Mouse (Mus musculus) forebrain, embryonic 14.5 days (tissue): ENCODE measurements around the gene Alx3. TPM values are rescaled to one million over a fixed set of nuclear protein-coding genes. Genes with fewer than 3 reads are reported as not detected.

Experiments
- ATAC-seq: fragments of 200-750 bp; cut with Nextera tagmentation; 2 replicates; pipeline ENCODE4 v1.8.0; 2017; ENCODE audit warnings: mild to moderate bottlenecking, moderate library complexity
- DNase-seq: peaks from one replicate; pipeline ENCODE4 v3.0.0-alpha.2; 2015; ENCODE audit warnings: low spot score
- H3K27ac ChIP-seq: fragments of 300-500 bp; sonication (generic); 2 replicates; pipeline ENCODE4 v1.5.1; 2014; ENCODE audit warnings: low read depth, mild to moderate bottlenecking, control low read depth, low read length, moderate library complexity
- H3K27me3 ChIP-seq: fragments of 300-500 bp; sonication (generic); replicated peaks from 2 replicates; pipeline ENCODE4 v1.6.1; 2014; ENCODE audit warnings: low read length, control low read depth, mixed read lengths; ENCODE audit not compliant: control insufficient read depth, insufficient read depth
- H3K36me3 ChIP-seq: fragments of 300-500 bp; sonication (generic); 2 replicates; pipeline ENCODE4 v1.6.1; 2014; ENCODE audit warnings: low read length, control low read depth; ENCODE audit not compliant: control insufficient read depth, insufficient read depth
- H3K4me1 ChIP-seq: fragments of 300-500 bp; sonication (generic); 2 replicates; pipeline ENCODE4 v1.6.1; 2014; ENCODE audit warnings: antibody characterized with exemption, low read length, control low read depth; ENCODE audit not compliant: control insufficient read depth, insufficient read depth
- H3K4me2 ChIP-seq: fragments of 300-500 bp; sonication (generic); 2 replicates; pipeline ENCODE4 v1.6.1; 2014; ENCODE audit warnings: mild to moderate bottlenecking, control low read depth, low read length
- H3K4me3 ChIP-seq: fragments of 300-500 bp; sonication (generic); 2 replicates; pipeline ENCODE4 v1.5.1; 2014; ENCODE audit warnings: low read depth, low read length, control low read depth
- H3K9ac ChIP-seq: fragments of 300-500 bp; sonication (generic); 2 replicates; pipeline ENCODE4 v1.6.1; 2014; ENCODE audit warnings: mild to moderate bottlenecking, low read length, control low read depth, moderate library complexity
- H3K9me3 ChIP-seq: fragments of 300-500 bp; sonication (generic); replicated peaks from 2 replicates; pipeline ENCODE4 v1.6.1; 2016; ENCODE audit warnings: low read length, control low read depth, mixed read lengths; ENCODE audit not compliant: control insufficient read depth
- WGBS: fragments of 180-500 bp; shearing (Covaris S2); extraction: QIAGEN DNeasy Blood & Tissue Kit; methylation state at CpG from one replicate; pipeline ENCODE4 v1.1.7; 2014; 5-methylcytosine and 5-hydroxymethylcytosine counted together
- polyA plus RNA-seq: library from polyadenylated mRNA; unstranded; fragments of >200 nt; fragmentation: Nextera tagmentation; extraction: Ambion mirVana; gene quantifications from 2 replicates; pipeline ENCODE4 v1.2.1, GENCODE M21; 2014

Gene Alx3
- polyA plus RNA-seq, 1 experiment from 2014 or later, result 2.6 TPM

DNA sequence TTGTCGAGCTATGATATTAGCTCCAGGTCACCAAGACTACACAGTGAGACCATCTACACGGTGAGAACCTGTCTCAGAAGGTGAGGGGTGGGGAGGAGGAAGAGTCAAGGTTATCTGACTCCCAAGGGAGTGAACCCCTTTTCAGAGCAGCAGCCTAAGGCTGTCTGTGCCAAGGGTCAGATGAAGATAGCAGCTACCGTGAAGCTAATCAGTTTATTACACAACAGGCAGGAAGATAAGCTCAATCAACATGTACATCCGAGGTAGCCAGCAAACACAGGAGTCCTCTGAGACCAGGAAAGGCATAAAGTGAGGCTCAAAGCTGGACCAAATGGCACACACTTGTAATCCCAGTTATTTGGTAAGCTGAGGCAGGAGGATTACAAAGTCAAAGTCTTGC, 14.0 kb downstream of the Alx3 start:
- H3K4me1 ChIP-seq, result no peaks in the 10 kb centered on the region
- DNase-seq (no peak), ATAC-seq (no peak)
- no peak overlapping the region for H3K27ac ChIP-seq
- no peak overlapping the region for H3K4me2 ChIP-seq
- H3K9ac ChIP-seq, result no peak overlapping the region
- no peak overlapping the region for H3K4me3 ChIP-seq
- no peaks in the 10 kb centered on the region for H3K27me3 ChIP-seq
- 73% methylated on average over 4 of the region's 4 CpGs for WGBS
- no peaks in the 10 kb centered on the region for H3K9me3 ChIP-seq
- peaks cover 37% of the 10 kb centered on the region for H3K36me3 ChIP-seq

DNA sequence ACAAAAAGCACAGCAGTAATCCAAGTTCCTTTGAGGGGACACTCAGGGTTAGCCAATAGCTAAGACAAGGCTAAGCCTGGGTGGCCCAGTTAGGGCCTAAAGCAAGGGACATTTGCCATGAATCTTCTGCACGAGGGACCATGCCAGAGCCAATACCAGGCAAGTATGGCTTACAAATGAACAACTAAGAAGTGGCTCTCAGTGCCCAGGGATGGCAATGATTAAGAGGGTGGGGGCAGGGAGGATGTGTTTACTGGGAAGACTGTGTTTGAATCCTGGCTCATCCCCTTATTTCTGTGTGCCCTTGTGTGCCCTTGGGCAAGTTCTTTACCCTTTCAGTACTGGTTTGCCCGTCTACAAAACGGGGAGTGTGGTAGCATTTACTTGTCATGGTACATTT, 14.5 kb downstream of the Alx3 start:
- no peak for DNase-seq
- H3K27me3 ChIP-seq, result no peaks in the 10 kb centered on the region
- 64% methylated on average over 3 of the region's 3 CpGs for WGBS
- no peak overlapping the region for H3K27ac ChIP-seq
- H3K36me3 ChIP-seq, result peaks cover 43% of the 10 kb centered on the region
- H3K4me1 ChIP-seq, result no peaks in the 10 kb centered on the region
- H3K9me3 ChIP-seq, result no peaks in the 10 kb centered on the region
- no peak overlapping the region for H3K4me3 ChIP-seq
- H3K9ac ChIP-seq, result no peak overlapping the region
- no peak for ATAC-seq
- H3K4me2 ChIP-seq, result no peak overlapping the region

DNA sequence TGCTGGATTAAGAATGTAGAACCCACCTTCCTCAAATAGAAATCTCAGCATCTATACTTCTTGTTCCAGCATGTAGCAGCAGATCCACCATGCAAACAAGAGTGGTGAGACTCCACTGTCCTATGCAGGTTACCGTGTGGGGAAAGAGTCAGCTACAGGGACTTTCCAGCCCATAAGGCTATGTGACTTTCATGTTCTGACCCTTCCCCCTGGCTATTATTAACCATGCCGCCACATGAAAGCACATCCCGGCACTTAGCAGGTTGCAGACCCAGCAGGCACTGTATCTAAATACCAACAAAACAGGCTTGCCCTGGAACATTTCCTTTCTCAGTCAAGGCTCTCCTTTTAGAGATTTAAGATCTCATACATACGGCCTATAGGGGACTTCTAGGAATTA, 16.6 kb downstream of the Alx3 start:
- Histone ChIP-seq H3K4me1 (no peaks in the 10 kb centered on the region), H3K27me3 (no peaks in the 10 kb centered on the region), H3K4me2 (no peak overlapping the region), H3K4me3 (no peak overlapping the region), H3K9me3 (no peaks in the 10 kb centered on the region), H3K27ac (no peak overlapping the region), H3K36me3 (peaks cover 63% of the 10 kb centered on the region), H3K9ac (no peak overlapping the region)
- WGBS, result 79% methylated on average over 4 of the region's 4 CpGs
- DNase-seq (no peak), ATAC-seq (no peak)

DNA sequence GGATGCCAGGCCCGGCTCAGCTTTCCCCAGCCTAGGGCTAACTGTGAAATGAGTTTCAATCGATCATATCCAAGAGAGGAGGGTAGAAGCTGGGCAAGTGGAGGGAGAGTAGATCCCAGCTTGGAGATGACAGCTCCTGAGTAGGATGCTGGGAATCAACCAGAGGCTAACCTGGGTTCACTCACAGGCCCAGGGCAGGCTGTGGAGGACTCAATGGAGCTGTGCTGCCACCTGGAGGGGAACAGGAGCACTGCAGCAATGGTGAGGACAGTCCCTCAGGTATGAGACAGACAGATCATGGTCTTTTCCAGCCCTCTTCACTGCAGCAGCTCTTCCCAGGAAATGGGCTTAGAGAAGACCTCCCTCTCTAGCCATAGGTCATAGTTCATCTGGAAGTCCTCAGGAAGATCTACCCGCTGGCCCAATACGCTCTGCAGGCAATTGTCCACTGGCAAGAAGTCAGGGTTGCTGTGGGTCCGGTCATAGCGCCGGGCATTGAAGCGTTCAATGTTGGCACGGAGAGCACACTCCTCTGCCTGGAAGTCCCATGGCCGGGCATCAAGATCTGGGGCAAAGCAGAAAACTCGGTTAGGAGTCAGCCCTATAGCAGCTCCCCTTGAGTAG, 18.2 kb downstream of the Alx3 start:
- no peak overlapping the region for H3K4me3 ChIP-seq
- H3K4me1 ChIP-seq, result no peaks in the 10 kb centered on the region
- H3K36me3 ChIP-seq, result peaks cover 79% of the 10 kb centered on the region
- H3K9me3 ChIP-seq, result no peaks in the 10 kb centered on the region
- ATAC-seq (peak; percentile 76), DNase-seq (peak; percentile 74)
- no peak overlapping the region for H3K9ac ChIP-seq
- no peaks in the 10 kb centered on the region for H3K27me3 ChIP-seq
- WGBS, result 86% methylated on average over 11 of the region's 11 CpGs
- H3K27ac ChIP-seq, result no peak overlapping the region
- H3K4me2 ChIP-seq, result no peak overlapping the region

DNA sequence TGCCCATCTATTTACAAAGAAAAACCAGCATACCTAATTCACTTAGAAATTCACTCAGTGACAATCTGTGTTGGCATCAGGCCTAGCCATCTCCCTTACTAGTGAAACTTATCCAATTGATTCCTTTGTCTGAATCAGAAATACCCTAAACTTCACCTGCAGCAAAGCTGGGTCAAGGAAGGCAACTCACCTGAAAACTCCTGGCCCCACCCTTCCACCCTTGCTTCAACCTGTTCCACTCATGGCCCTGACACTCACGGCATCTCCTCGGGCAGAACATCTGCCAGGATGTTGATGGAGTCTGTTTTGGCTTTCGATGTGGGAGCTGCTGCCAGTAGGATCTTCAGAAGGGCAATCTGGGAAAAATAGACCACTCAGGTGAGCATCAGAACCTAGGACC, 23.0 kb downstream of the Alx3 start:
- Histone ChIP-seq H3K27me3 (no peaks in the 10 kb centered on the region), H3K4me3 (no peak overlapping the region), H3K9ac (no peak overlapping the region), H3K27ac (no peak overlapping the region), H3K36me3 (peaks cover 97% of the 10 kb centered on the region), H3K9me3 (no peaks in the 10 kb centered on the region), H3K4me2 (no peak overlapping the region), H3K4me1 (no peaks in the 10 kb centered on the region)
- DNase-seq, result no peak
- WGBS, result 97% methylated on average over 3 of the region's 3 CpGs
- no peak for ATAC-seq

DNA sequence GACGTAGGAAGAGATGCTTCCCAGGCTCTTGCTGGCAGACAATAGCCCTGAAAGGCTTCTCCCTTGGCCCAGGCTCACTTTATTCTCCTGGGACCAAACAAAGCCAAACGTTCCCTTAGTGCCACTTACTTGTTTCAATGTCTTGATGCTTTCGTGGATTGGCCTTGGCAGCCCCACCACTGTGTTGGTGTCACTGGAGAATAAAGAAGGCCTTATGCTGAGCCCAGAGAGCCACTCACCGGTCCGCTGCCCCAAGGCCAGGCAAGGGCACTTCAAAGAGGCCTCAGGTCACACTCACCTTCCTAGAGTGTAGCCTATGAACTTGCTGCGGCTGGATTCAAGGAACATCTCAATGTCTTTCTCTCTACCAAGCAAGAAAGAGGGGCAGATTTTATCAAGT, 25.1 kb downstream of the Alx3 start:
- H3K9ac ChIP-seq, result no peak overlapping the region
- no peak overlapping the region for H3K4me2 ChIP-seq
- H3K27me3 ChIP-seq, result no peaks in the 10 kb centered on the region
- peaks cover 97% of the 10 kb centered on the region for H3K36me3 ChIP-seq
- ATAC-seq, result no peak
- H3K27ac ChIP-seq, result no peak overlapping the region
- WGBS, result 90% methylated on average over 6 of the region's 6 CpGs
- no peaks in the 10 kb centered on the region for H3K9me3 ChIP-seq
- DNase-seq, result no peak
- H3K4me1 ChIP-seq, result no peaks in the 10 kb centered on the region
- H3K4me3 ChIP-seq, result no peak overlapping the region

DNA sequence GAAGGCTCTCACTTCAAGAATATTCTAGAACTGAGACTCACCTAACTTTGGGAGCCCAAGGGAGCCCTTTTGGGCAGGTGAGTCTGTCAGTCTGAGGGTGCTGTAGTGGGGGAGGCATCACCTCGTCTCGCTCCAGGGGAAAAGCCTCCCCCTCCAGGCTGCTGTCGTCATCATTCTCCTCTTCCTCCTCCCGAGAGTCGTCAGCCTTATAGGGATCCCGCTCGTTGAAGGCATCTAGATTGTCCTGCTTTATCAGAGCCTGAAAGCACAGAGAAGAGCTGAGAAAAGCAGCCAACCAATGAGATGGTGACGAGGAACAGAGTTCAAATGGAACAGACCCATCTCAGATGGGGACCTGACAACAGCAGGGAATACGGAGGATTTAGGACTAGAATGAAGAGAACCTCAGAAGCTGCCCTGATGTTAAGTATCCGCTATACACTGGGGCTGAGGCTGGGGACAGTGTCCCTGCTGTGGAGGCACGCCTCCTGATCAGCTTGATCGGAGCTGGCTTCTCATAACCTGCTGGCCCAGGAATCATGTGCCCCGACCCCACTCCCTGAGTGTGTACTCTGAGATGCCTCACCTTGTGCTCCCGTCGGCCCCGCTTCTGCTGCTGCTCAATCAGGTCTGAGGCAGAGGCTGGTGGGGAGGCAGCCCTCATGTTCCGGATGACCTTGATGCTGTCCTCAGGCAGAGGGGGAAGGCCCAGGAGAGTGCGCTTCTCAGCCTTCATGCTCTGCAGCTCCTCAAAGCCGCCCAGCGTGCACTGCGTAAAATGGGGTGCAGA, 26.6 kb downstream of the Alx3 start:
- Histone ChIP-seq H3K9ac (no peak overlapping the region), H3K27me3 (no peaks in the 10 kb centered on the region), H3K36me3 (peaks cover 97% of the 10 kb centered on the region), H3K4me1 (no peaks in the 10 kb centered on the region), H3K27ac (no peak overlapping the region), H3K9me3 (no peaks in the 10 kb centered on the region), H3K4me2 (no peak overlapping the region), H3K4me3 (no peak overlapping the region)
- DNase-seq (no peak), ATAC-seq (no peak)
- WGBS, result 91% methylated on average over 21 of the region's 21 CpGs

DNA sequence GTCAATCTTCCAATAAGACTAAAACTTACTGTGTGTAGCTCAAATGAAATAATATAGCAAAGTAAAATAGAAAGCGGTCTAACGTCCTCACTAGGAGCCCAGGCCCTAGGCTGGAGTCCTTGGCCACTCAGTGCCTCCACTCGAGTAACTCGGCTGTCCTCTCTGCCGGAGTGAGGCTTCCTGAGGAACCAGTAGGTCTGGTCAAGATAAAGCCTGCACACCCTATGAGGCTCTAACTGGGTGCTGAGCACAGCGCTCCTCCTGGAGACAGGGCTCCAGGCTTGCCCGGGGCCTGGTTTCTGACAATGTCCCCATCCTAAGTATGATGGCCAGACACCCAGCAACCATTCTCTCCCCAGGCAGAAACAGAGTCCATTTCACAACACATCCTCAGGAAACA, 27.7 kb downstream of the Alx3 start:
- Histone ChIP-seq H3K4me3 (no peak overlapping the region), H3K9me3 (no peaks in the 10 kb centered on the region), H3K36me3 (peaks cover 97% of the 10 kb centered on the region), H3K27ac (no peak overlapping the region), H3K27me3 (no peaks in the 10 kb centered on the region), H3K4me1 (no peaks in the 10 kb centered on the region), H3K9ac (no peak overlapping the region), H3K4me2 (no peak overlapping the region)
- 96% methylated on average over 7 of the region's 7 CpGs for WGBS
- ATAC-seq (no peak), DNase-seq (no peak)

DNA sequence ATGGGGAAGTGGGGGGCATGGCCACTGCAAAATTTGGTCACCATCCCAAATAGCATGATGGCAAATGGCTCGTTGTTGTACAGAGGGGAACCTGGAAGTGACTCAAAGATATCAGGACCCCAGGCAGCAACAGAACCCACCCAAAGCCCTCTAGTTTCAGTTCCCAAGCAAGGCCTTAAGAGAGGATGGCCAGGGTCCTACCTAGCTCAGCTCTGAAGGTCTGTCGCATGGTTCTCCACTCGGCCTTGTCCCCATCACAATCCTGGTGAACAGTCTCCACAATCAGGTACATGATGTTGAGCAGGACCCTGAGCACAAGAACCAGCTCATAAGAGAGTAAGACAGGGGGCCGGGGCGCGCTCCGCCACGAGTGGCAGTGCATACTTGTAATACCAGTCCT, 29.6 kb downstream of the Alx3 start:
- Histone ChIP-seq H3K4me1 (peaks cover 2% of the 10 kb centered on the region), H3K4me3 (no peak overlapping the region), H3K9ac (no peak overlapping the region), H3K27me3 (no peaks in the 10 kb centered on the region), H3K36me3 (peaks cover 89% of the 10 kb centered on the region), H3K9me3 (no peaks in the 10 kb centered on the region), H3K27ac (no peak overlapping the region), H3K4me2 (no peak overlapping the region)
- ATAC-seq (no peak), DNase-seq (no peak)
- 98% methylated on average over 8 of the region's 8 CpGs for WGBS
